Mouse (Mus musculus): ENCODE measurements around the gene Gpd1. TPM values are rescaled to one million over a fixed set of nuclear protein-coding genes. Genes with fewer than 3 reads are reported as not detected.

The Gpd1 gene
- total and polyA plus RNA-seq, 2 experiments from 2014 or later, result 1.2 to 2.8 TPM

- H3K27ac ChIP-seq (ENCODE audit: low read depth, low read length), result no peak overlapping the region
- 92% methylated on average over 10 of the region's 10 CpGs for WGBS
- no peaks in the 10 kb centered on the region for H3K27me3 ChIP-seq (ENCODE audit: insufficient read depth, low read length)
- no peak overlapping the region for H3K4me2 ChIP-seq (ENCODE audit: low read depth, low read length, poor library complexity, severe bottlenecking)
- TF ChIP-seq CTCF (IDR thresholded peaks at IDR 0.05), result no peak
- no peak overlapping the region for H3K9ac ChIP-seq (replicated peaks; ENCODE audit: low read length, poor library complexity, severe bottlenecking)
- ATAC-seq (ENCODE audit: low FRiP score) (no peak), DNase-seq (ENCODE audit: low spot score) (no peak)
- H3K9me3 ChIP-seq (ENCODE audit: low read length), result no peaks in the 10 kb centered on the region
- no peaks in the 10 kb centered on the region for H3K4me1 ChIP-seq (ENCODE audit: insufficient read depth, low read length)
- H3K36me3 ChIP-seq (ENCODE audit: insufficient read depth, low read length), result peaks cover 75% of the 10 kb centered on the region
- no peak overlapping the region for H3K4me3 ChIP-seq (ENCODE audit: low read depth, low read length)
Measured at GRCm38 (mm10) chr15:99710221-99711190, 6.8 kb upstream of the Gpd1 start.

DNA sequence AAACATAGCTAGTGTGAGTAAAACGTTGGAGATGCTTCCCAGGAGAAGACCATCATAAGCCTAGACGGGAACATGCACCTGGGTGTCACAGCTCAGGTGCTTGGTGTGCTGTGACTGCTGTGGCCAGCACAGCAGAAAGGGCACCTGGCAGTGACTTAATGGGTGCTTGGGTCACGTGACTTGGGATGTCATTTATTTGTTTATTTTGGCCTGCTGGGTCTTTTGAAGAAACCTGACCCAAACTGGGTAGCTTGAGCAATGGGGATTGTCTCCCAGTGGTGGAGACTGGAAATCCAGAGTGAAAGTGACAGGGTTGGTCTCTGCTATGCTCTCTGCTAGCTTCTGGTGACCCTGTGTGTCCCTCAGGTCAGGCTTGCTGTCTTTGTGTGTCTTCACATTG lies 5.8 kb upstream of the Gpd1 start:
- H3K27me3 ChIP-seq (ENCODE audit: insufficient read depth, low read length), result no peaks in the 10 kb centered on the region
- H3K27ac ChIP-seq (ENCODE audit: low read depth, low read length), result no peak overlapping the region
- H3K4me3 ChIP-seq (ENCODE audit: low read depth, low read length), result no peak overlapping the region
- no peaks in the 10 kb centered on the region for H3K9me3 ChIP-seq (ENCODE audit: low read length)
- H3K36me3 ChIP-seq (ENCODE audit: insufficient read depth, low read length), result peaks cover 68% of the 10 kb centered on the region
- no peak for DNase-seq (ENCODE audit: low spot score)
- no peak for TF ChIP-seq CTCF (IDR thresholded peaks at IDR 0.05)
- no peaks in the 10 kb centered on the region for H3K4me1 ChIP-seq (ENCODE audit: insufficient read depth, low read length)
- H3K4me2 ChIP-seq (ENCODE audit: low read depth, low read length, poor library complexity, severe bottlenecking), result no peak overlapping the region
- no peak overlapping the region for H3K9ac ChIP-seq (replicated peaks; ENCODE audit: low read length, poor library complexity, severe bottlenecking)
- no peak for ATAC-seq (ENCODE audit: low FRiP score)
- 83% methylated on average over 3 of the region's 3 CpGs for WGBS

- DNase-seq (ENCODE audit: low spot score) (no peak), ATAC-seq (ENCODE audit: low FRiP score) (no peak)
- Histone ChIP-seq H3K9me3 (ENCODE audit: low read length) (no peaks in the 10 kb centered on the region), H3K27me3 (ENCODE audit: insufficient read depth, low read length) (no peaks in the 10 kb centered on the region), H3K4me1 (ENCODE audit: insufficient read depth, low read length) (no peaks in the 10 kb centered on the region), H3K9ac (replicated peaks; ENCODE audit: low read length, poor library complexity, severe bottlenecking) (no peak overlapping the region), H3K4me3 (ENCODE audit: low read depth, low read length) (no peak overlapping the region), H3K27ac (ENCODE audit: low read depth, low read length) (no peak overlapping the region), H3K36me3 (ENCODE audit: insufficient read depth, low read length) (peaks cover 62% of the 10 kb centered on the region), H3K4me2 (ENCODE audit: low read depth, low read length, poor library complexity, severe bottlenecking) (no peak overlapping the region)
- TF ChIP-seq CTCF (IDR thresholded peaks at IDR 0.05), result no peak
- WGBS, result 66% methylated on average over 13 of the region's 13 CpGs
Measured at GRCm38 (mm10) chr15:99712666-99713559, 4.4 kb upstream of the Gpd1 start.

GRCm38 (mm10) chr15:99713569-99713968 lies 3.7 kb upstream of the Gpd1 start:
- WGBS, result 82% methylated on average over 3 of the region's 3 CpGs
- DNase-seq (ENCODE audit: low spot score), result no peak
- 0 out of 2 replicates have a peak, but pooled peaks have one; percentile 12 for ATAC-seq (ENCODE audit: low FRiP score)
- Histone ChIP-seq H3K4me3 (ENCODE audit: low read depth, low read length) (no peak overlapping the region), H3K4me1 (ENCODE audit: insufficient read depth, low read length) (no peaks in the 10 kb centered on the region), H3K36me3 (ENCODE audit: insufficient read depth, low read length) (peaks cover 62% of the 10 kb centered on the region), H3K4me2 (ENCODE audit: low read depth, low read length, poor library complexity, severe bottlenecking) (no peak overlapping the region), H3K9ac (replicated peaks; ENCODE audit: low read length, poor library complexity, severe bottlenecking) (no peak overlapping the region), H3K27me3 (ENCODE audit: insufficient read depth, low read length) (no peaks in the 10 kb centered on the region), H3K9me3 (ENCODE audit: low read length) (no peaks in the 10 kb centered on the region), H3K27ac (ENCODE audit: low read depth, low read length) (no peak overlapping the region)
- TF ChIP-seq CTCF (IDR thresholded peaks at IDR 0.05), result 0 out of 2 replicates have a peak, but pooled peaks have one; percentile 6

- no peaks in the 10 kb centered on the region for H3K4me1 ChIP-seq (ENCODE audit: insufficient read depth, low read length)
- H3K4me3 ChIP-seq (ENCODE audit: low read depth, low read length), result no peak overlapping the region
- no peak for DNase-seq (ENCODE audit: low spot score)
- H3K9ac ChIP-seq (replicated peaks; ENCODE audit: low read length, poor library complexity, severe bottlenecking), result no peak overlapping the region
- H3K27ac ChIP-seq (ENCODE audit: low read depth, low read length), result peak overlapping the region; percentile 26
- H3K27me3 ChIP-seq (ENCODE audit: insufficient read depth, low read length), result no peaks in the 10 kb centered on the region
- H3K4me2 ChIP-seq (ENCODE audit: low read depth, low read length, poor library complexity, severe bottlenecking), result no peak overlapping the region
- H3K9me3 ChIP-seq (ENCODE audit: low read length), result no peaks in the 10 kb centered on the region
- peaks cover 56% of the 10 kb centered on the region for H3K36me3 ChIP-seq (ENCODE audit: insufficient read depth, low read length)
- no peak for TF ChIP-seq CTCF (IDR thresholded peaks at IDR 0.05)
- ATAC-seq (ENCODE audit: low FRiP score), result no peak
- 74% methylated on average over 4 of the region's 4 CpGs for WGBS
Measured at GRCm38 (mm10) chr15:99714206-99714605, 3.1 kb upstream of the Gpd1 start.

Data from midbrain, postnatal 0 days (tissue).